Mouse (Mus musculus): Measurements from ENCODE around the gene Lgmn. TPM values are rescaled to one million over a fixed set of nuclear protein-coding genes. Genes with fewer than 3 reads are reported as not detected.

The Lgmn gene
- polyA plus RNA-seq, 1 experiment = 48.1 TPM

DNA sequence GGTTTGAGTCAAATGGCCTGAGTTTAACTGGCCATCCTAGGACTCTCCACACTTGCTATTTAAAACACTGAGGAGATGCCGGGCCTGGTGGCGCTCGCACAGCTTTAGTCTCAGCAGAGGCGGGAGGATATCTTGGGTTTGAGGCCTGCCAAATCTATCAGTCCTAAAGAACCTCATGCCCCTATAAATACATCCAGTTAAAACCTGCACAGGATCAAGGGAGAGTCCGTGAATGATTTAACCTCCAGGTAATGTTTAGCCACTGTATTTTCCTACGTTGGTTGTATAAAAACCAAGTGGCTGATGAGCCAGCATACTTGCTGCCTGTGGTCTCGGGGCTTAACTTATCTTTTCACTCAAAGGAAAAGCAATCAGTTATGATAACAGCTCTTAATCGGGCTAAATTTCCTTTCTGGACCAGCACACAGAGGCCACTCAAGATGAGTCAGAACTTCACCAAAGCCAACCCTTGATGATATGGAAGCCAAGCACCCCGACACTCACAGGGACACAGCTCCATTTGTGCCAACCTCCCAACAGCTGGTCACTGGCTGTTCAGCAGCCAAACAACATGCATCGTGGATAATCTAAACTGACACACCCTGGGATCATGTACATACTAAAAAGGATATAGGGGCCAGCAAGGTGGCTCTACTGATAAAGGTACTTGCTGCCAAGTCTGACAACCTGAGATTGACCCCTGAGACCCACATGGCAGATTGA, 19.3 kb downstream of the Lgmn start:
- no peak overlapping the region for H3K27ac ChIP-seq (replicated peaks; ENCODE audit: low read depth, low read length)
- no peaks in the 10 kb centered on the region for H3K4me1 ChIP-seq (ENCODE audit: control insufficient read depth, insufficient read depth, insufficient read length, low read length)
- H3K4me3 ChIP-seq (ENCODE audit: insufficient read depth, low read depth, low read length) = no peak overlapping the region

DNA sequence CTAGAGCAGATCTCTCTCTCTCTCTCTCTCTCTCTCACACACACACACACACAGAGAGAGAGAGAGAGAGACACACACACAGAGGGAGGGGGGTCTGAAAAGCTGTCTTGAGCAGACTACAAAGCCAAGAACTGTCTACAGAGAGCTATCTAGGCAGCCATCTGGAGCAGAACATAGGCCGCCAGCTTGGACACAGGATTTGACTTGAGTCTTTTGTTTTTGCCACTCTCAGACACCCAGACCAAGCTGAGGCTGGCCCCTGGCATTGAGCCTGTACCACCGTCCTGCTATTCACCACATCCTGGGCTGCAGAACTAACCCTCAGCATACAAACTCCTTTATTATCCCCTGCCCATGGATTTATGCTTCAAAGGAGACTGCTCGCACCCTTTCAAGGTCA, 20.1 kb downstream of the Lgmn start:
- Histone ChIP-seq H3K27ac (replicated peaks; ENCODE audit: low read depth, low read length) (no peak overlapping the region), H3K4me1 (ENCODE audit: control insufficient read depth, insufficient read depth, insufficient read length, low read length) (no peaks in the 10 kb centered on the region), H3K4me3 (ENCODE audit: insufficient read depth, low read depth, low read length) (no peak overlapping the region)

DNA sequence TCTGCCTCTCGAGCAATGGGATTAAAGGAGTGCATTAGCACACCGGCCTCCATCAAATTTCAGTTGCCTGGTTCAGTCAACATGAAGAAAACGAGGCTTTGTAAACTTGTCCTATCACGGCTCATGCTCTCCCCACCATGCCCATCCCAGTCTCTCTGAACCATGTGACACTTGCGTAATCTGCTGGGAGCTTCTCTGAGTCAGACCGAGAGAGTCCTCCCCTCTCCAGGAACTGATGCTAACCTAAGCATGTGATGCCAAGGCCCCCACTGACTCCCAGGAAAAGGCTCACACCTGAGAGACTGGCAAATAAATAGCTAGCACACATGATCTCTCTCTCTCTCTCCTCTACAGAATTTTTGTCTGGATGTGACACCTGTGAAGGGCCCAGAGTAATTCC, 21.9 kb downstream of the Lgmn start:
- H3K4me3 ChIP-seq (ENCODE audit: insufficient read depth, low read depth, low read length) = no peak overlapping the region
- no peak overlapping the region for H3K27ac ChIP-seq (replicated peaks; ENCODE audit: low read depth, low read length)
- H3K4me1 ChIP-seq (ENCODE audit: control insufficient read depth, insufficient read depth, insufficient read length, low read length) = no peaks in the 10 kb centered on the region

DNA sequence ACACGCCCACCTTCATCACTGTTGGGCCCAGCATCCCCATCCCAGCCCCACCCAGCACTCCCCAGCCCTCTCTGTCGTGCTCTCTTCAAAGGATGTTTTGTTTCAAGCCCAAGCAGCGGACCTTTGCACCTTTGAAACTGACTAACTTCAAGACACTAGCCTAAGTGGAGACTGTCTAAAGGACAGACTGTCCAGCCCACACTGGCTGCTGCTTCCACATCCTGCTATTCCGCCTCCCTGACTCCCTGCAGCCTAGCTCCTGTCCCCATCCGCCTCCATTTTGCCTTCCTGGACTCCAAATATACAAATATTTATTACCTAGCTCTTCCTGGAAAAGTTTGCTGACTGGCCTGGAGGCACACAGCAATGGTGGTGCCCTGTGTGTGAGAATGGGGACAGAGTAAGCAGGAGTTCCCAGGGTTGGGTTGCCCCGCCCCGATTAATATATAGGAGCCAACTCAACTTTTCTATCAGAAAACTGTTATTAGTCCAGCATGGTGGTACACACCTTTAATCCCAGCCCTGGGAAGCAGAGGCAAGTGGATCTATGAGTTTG, 22.6 kb downstream of the Lgmn start:
- no peak overlapping the region for H3K4me3 ChIP-seq (ENCODE audit: insufficient read depth, low read depth, low read length)
- no peaks in the 10 kb centered on the region for H3K4me1 ChIP-seq (ENCODE audit: control insufficient read depth, insufficient read depth, insufficient read length, low read length)
- no peak overlapping the region for H3K27ac ChIP-seq (replicated peaks; ENCODE audit: low read depth, low read length)

DNA sequence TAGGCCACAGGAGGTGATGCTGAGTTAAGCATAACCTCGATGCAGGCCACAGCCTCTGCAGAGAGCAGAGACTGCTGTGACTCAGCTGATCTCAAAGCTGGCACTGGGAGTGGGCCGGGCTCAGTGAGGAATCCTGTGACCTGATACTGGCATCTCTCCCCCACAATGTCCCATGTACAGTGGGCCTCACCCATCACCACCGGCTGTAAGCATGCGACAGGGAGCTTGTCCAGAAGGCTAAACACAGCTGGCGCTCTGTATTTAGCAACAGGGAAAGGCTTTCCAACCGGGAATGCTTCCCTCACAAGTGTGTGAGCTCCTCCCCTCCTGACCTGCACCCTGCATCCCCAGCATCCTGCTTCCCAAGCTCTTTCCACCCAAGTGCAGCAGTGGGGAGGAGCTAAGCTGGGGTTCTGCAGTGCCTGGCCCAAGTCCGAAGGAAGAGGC, 23.2 kb downstream of the Lgmn start:
- H3K4me3 ChIP-seq (ENCODE audit: insufficient read depth, low read depth, low read length) = no peak overlapping the region
- no peaks in the 10 kb centered on the region for H3K4me1 ChIP-seq (ENCODE audit: control insufficient read depth, insufficient read depth, insufficient read length, low read length)
- H3K27ac ChIP-seq (replicated peaks; ENCODE audit: low read depth, low read length) = no peak overlapping the region

DNA sequence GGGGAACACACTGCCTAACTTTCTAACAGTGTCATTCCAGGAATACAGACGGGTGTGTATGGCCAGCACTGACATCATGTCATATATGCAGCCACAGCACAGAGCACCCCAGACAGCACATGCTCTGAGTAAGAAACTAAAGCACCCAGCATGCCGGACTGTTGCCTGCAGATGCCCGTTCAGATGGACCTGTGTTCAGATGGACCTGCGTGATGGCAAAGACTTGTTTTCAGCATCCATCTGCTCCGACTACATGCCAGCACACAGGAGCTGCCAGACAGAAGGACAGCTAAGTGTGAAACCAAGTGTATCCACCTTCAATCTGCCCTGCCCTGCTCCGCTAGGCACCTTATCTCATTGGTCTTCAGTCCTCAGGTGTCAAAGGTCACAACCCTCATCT, 24.9 kb downstream of the Lgmn start:
- Histone ChIP-seq H3K4me1 (ENCODE audit: control insufficient read depth, insufficient read depth, insufficient read length, low read length) (no peaks in the 10 kb centered on the region), H3K4me3 (ENCODE audit: insufficient read depth, low read depth, low read length) (no peak overlapping the region), H3K27ac (replicated peaks; ENCODE audit: low read depth, low read length) (no peak overlapping the region)

DNA sequence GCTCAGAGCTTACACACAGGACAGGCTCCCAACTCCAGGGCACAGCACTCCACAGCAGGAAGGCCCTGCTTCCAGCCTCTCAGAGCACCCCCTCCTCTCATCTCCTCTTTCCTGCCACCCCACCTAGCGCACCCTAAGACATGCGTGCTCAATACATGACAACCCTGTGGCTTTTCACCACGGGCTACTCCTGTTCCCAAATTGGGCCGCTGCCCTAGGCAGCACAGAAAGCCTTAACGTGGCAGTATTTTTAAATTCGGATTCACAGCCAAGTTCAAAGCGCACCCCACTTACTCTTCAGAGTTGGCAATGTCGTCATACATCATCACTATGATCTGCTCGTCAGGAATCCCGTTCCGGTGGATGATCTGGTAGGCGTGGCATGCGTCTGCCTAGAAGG, 26.4 kb downstream of the Lgmn start:
- no peak overlapping the region for H3K4me3 ChIP-seq (ENCODE audit: insufficient read depth, low read depth, low read length)
- H3K4me1 ChIP-seq (ENCODE audit: control insufficient read depth, insufficient read depth, insufficient read length, low read length) = no peaks in the 10 kb centered on the region
- no peak overlapping the region for H3K27ac ChIP-seq (replicated peaks; ENCODE audit: low read depth, low read length)

DNA sequence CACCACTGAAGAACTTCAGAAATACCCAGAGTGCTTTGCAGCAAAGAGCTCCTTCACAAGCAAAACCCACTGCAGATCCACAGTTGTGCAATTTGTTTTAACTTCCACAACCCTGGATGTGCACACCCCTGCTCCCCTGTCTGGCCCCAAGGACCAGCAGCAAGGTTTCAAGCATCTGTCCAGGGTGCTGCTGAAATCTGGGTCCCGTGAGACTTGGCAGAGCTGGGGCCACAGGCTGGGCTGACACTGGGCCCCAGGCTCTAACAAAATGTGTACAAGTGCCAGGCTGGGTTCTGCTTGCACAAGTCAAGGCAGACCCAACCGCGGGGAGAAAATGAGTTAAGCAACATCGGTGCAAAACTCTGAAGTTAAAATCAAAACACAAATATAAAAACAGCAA, 41.0 kb downstream of the Lgmn start:
- no peak overlapping the region for H3K27ac ChIP-seq (replicated peaks; ENCODE audit: low read depth, low read length)

DNA sequence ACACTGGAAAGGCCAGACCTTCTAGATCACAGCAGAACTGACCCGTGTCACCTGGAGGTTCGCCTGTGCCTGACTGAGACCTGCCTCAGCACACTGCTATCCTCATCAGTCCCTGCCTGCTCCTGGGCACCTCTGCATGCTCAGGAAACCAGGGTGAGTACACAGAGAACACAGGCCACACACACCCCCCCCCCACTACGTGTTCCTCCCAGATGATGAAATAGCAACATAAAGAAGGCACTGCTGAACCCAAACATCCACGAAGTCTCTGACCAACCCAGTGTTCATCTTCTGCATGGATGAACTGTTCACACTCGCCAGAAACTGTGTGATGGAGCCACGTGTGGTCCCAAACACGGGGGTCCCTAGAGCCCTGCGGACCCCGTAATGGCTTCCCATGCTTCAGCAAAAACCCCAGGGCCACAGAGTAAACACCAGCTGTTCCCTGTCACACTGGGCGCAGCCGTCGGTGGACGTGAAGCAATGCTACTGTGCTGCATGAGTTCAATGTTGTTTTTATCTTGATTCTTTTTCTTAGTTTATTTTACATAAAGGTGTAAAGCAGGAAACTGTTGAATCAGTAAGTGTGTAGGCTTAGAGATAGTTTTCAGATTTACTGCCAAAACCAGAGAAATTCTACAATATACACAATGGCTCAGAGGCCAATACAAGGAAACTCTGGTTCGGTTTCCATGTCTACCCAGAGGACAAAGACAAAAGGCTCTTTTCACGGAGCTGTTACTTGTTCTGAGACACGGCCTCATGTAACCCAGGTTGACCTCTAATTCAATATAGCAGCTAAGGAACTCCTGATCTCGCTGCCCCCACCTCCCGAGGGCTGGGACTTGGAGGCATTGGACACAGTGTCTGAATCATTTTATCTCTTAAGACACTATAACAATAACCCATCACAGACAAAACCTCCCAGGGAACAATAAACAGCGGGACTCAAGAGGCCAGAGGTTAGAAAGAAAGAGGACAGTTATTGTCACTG, 43.3 kb downstream of the Lgmn start:
- H3K27ac ChIP-seq (replicated peaks; ENCODE audit: low read depth, low read length) = no peak overlapping the region

More for the DNA sequence above, 41.0 kb downstream of the Lgmn start:
- H3K4me1 ChIP-seq (ENCODE audit: control insufficient read depth, insufficient read depth, insufficient read length, low read length) = peaks cover 4% of the 10 kb centered on the region; the same call in 1 of the 2 replicates
- H3K4me3 ChIP-seq (ENCODE audit: insufficient read depth, low read depth, low read length) = no peak overlapping the region

DNA sequence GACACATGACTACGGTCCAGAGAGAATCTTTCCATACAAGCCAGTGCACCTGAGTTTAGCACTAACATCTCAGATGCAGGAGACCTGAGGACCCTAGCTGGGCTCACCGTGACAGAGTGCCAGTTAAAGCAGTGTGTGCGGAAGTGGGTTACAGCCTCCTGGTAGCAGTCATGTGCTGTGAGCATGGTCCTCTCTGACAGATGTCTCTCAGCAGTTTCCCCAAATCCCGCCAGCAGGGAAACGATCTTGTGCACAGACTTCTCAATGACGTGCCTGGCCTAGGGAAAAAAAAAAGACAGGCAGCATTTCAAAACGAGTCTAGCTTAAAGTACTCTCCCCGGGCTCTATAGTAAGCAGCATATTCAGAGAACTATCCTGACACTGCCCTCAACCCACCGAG, 44.1 kb downstream of the Lgmn start:
- Histone ChIP-seq H3K27ac (replicated peaks; ENCODE audit: low read depth, low read length) (no peak overlapping the region), H3K4me3 (ENCODE audit: insufficient read depth, low read depth, low read length) (no peak overlapping the region), H3K4me1 (ENCODE audit: control insufficient read depth, insufficient read depth, insufficient read length, low read length) (peaks cover 4% of the 10 kb centered on the region; the same call in 1 of the 2 replicates)

More for the DNA sequence above, 43.3 kb downstream of the Lgmn start:
- peaks cover 4% of the 10 kb centered on the region; the same call in 1 of the 2 replicates for H3K4me1 ChIP-seq (ENCODE audit: control insufficient read depth, insufficient read depth, insufficient read length, low read length)
- no peak overlapping the region for H3K4me3 ChIP-seq (ENCODE audit: insufficient read depth, low read depth, low read length)

DNA sequence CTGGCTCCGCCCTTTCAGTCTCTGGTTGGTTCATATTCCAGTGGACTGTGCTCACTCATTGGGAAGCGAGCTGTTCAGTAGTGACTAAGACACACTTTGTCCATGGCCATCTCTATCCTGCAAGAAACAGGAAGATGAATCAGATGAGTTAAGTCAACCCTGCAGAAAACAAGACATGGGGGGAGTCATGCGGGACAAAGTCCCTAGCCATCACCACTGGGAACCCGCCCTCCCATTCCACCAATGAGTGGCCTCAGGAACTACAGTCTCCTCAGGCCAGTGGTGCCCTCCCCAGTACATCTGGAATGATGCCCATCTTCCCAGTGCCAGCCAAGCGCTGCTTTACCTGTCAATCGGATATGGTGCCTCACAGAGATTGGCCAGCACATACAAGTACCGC, 45.1 kb downstream of the Lgmn start:
- Histone ChIP-seq H3K27ac (replicated peaks; ENCODE audit: low read depth, low read length) (no peak overlapping the region), H3K4me3 (ENCODE audit: insufficient read depth, low read depth, low read length) (no peak overlapping the region), H3K4me1 (ENCODE audit: control insufficient read depth, insufficient read depth, insufficient read length, low read length) (peaks cover 4% of the 10 kb centered on the region; the same call in 1 of the 2 replicates)

DNA sequence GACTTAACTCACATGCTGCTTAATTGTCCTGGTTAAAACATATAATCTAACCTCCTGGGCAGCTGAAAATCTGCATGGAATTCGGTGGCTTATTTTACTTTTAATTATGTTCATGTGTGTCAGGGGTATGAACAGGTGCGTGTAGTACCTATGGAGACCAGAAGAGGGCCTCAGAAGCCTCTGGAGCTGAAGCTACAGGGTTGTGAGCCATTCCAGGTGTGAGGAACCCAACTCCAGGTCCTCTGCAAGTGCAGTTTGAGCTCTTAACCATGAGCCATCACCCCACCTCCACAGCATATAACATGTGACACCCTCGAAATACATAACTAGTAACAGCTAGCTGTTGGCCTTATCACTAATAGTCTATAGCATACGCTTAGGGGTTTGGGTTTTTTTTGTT, 47.6 kb downstream of the Lgmn start:
- H3K4me3 ChIP-seq (ENCODE audit: insufficient read depth, low read depth, low read length) = no peak overlapping the region
- H3K27ac ChIP-seq (replicated peaks; ENCODE audit: low read depth, low read length) = no peak overlapping the region
- no peaks in the 10 kb centered on the region for H3K4me1 ChIP-seq (ENCODE audit: control insufficient read depth, insufficient read depth, insufficient read length, low read length)

DNA sequence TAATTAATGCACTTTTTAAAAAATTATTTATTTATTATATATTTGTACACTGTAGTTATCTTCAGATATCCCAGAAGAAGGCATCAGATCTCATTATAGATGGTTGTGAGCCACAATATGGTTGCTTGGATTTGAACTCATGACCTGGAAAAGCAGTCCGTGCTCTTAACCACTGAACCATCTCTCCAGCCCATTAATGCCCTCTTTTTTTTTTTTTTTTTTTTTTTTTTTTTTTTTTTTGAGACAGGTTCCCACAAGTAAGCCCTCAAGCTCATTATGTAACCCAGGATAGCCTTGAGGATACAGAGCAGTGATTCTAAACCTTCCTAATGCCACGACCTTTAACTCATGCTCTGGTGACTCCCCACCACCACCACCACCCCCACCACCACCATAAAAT, 48.5 kb downstream of the Lgmn start:
- Histone ChIP-seq H3K4me1 (ENCODE audit: control insufficient read depth, insufficient read depth, insufficient read length, low read length) (no peaks in the 10 kb centered on the region), H3K4me3 (ENCODE audit: insufficient read depth, low read depth, low read length) (no peak overlapping the region), H3K27ac (replicated peaks; ENCODE audit: low read depth, low read length) (no peak overlapping the region)

DNA sequence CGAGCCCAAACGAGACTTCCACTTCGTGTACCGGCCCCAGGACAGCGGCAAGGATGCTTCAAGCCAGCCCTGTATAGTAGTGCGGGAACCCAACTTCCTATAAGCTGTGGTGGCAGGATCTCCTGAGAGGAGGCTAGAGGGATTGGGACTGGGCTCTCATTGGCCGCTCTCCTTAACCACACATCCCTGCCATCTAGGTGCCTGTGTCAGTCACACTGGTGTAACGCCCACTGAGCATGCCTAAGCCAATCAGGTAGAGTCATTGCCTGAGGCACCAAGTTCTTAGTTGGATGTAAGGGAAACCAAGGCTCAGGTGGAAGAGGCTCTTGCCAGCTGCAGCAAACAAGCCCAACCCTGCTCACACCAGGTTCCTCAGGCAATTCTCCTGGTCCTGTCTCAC, 49.6 kb downstream of the Lgmn start:
- Histone ChIP-seq H3K4me1 (ENCODE audit: control insufficient read depth, insufficient read depth, insufficient read length, low read length) (no peaks in the 10 kb centered on the region), H3K4me3 (ENCODE audit: insufficient read depth, low read depth, low read length) (no peak overlapping the region), H3K27ac (replicated peaks; ENCODE audit: low read depth, low read length) (no peak overlapping the region)

DNA sequence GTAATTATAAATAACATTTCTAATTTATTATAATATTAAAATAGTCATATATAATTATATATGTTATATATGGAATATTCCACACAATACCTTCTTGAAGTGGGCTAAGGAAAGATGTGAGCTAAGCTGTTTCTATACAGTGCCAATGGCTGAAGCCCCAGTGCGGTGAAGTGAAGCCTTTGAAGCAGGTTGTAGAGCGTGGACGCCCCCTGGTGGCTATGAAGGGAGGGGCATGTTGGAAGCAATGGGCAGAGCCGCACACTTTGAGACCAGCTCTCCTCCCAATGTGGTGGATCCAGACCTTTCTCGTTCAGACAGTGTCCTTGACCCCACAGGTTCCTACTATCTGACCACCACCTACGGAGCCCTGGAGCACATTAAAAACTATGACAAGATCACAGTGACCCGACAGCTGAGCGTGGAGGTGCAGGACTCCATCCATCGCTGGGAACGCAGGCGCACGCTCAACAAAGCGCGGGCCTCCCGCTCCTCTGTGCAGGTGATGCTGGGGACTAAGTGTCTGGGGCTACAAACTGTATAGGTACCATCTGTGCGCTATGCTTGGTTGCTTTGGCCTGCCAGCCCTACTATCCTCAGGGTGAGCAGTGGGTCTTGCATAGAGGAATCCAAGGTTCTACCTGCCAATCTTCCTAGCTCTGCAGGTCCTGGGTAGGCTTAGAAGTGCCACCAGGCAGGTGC, 52.2 kb downstream of the Lgmn start:
- Histone ChIP-seq H3K27ac (replicated peaks; ENCODE audit: low read depth, low read length) (no peak overlapping the region), H3K4me1 (ENCODE audit: control insufficient read depth, insufficient read depth, insufficient read length, low read length) (no peaks in the 10 kb centered on the region), H3K4me3 (ENCODE audit: insufficient read depth, low read depth, low read length) (no peak overlapping the region)

Data from brown adipose tissue, adult 24 weeks (tissue).